Mouse (Mus musculus) ovary, adult 2 months (tissue): ENCODE data around the gene Uri1. TPM values are rescaled to one million over a fixed set of nuclear protein-coding genes. Genes with fewer than 3 reads are reported as not detected.

Source experiments
- polyA plus RNA-seq: library from polyadenylated mRNA; depleted of rRNA; stranded (reverse); fragments of >200 nt; gene quantifications from 2 replicates; pipeline ENCODE4 v1.2.3, GENCODE M21; 2012; rRNA removed

Uri1 gene
- polyA plus RNA-seq, result 11.0 and 15.0 TPM in 2 replicates

GRCm38 (mm10) chr7:38023451-38023850 is at the start of gene Uri1:
Uri1 (minus strand) TSS chr7:38023551.

Other genes starting within 250 kb of the Uri1 start
- gene Zfp536, start 249.9 kb downstream of the Uri1 start, polyA plus RNA-seq, result 1.0 and 1.6 TPM in 2 replicates
- gene Ccne1, start 84.0 kb upstream of the Uri1 start, polyA plus RNA-seq, result 8.2 and 13.0 TPM in 2 replicates
- gene 1600014C10Rik, start 159.7 kb upstream of the Uri1 start, polyA plus RNA-seq, result 14.1 and 15.4 TPM in 2 replicates
- gene Plekhf1, start 204.5 kb upstream of the Uri1 start, polyA plus RNA-seq, result 15.8 and 28.0 TPM in 2 replicates
- gene Pop4, start 247.9 kb upstream of the Uri1 start, polyA plus RNA-seq, result 17.5 and 24.2 TPM in 2 replicates